Mouse (Mus musculus) mouse embryonic stem cell (cell line): ENCODE data around the gene Mettl14.

ENCODE experiments used
- in situ Hi-C, 2 experiments: fragments of 300-500 bp; cut with MboI; formaldehyde crosslinking; loops; 1 replicate in 1 of 2; 3 replicates in 1 of 2; pipeline ENCODE4 v1.14.3; 2019 to 2020; ENCODE audit warnings: low sequenced_read_pairs in 2 of 2, low pct_unique_long_range_greater_than_20kb in 1 of 2, mixed read lengths in 1 of 2; ENCODE audit not compliant: unreplicated experiment in 1 of 2

Gene Mettl14

DNA sequence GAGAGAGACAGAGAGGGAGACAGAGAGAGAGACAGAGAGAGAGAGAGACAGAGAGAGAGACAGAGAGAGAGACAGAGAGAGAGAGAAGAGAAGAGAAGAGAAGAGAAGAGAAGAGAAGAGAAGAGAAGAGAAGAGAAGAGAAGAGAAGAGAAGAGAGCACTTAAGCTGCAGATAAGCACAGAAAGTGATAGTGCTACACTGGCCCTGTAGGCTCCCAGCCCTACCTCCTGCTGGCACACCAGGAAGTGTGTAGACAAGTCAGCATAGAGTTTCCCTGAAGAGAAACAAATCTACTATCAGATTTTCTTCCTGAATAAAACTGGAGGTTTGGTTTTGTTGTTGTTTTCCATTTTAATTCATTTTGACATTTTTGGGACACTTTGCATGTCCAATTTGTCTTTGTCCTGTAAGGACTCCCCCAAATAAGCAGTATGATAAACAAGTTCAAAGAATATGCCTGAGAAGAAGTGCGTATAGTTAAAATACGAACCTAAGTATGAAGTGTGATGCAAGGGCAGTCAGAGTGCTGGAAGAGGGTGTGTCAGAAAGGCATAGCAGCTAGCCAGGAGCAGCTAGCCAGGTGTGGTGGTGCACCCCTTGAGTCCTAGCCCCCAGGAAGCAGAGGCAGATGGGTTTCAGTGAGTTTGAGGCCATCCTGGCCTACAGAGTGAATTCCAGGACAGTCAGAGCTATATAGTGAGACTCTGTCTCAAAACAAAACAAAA is 53.4 kb downstream of the Mettl14 start:
- in situ Hi-C loops: no loop called here

DNA sequence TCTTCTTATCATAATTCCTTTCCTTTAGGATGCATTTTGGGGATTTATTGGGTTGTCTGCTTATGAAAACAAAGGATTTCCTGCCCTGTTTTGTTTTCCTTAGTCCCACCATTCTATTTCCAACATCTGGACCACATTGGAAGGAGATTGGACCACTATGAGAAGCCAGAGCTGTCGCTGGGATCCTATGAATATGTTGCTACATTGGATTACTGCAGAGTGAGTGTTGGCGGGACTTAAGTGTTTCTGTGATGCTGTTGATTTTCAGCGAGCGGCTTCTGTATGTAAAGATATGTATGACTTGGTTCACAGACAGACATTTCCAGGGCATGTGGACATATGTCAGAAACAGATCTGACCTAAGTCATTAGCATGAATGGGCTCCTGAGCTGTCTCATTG is 55.7 kb downstream of the Mettl14 start:
- in situ Hi-C loops: no loop called here

DNA sequence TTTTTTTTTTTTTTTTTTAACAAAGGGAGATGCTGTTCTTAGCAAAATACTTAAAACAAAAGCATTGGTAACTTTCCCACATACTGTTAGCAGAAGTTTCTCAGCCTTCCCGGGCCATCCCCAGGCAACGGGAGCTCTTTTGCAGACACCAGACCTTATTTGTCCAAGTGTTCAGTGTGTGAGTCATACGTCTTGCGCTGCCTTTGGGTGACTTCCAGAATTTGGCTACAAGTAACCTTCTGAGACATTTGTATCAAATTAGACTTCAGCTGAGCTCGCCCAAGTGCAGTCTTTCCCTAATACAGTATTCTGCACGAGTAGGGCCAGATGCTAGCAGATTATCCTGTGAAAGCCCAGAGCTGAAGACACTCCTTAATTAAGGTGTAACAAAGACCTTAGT is 56.7 kb downstream of the Mettl14 start:
- in situ Hi-C loops: no loop called here

DNA sequence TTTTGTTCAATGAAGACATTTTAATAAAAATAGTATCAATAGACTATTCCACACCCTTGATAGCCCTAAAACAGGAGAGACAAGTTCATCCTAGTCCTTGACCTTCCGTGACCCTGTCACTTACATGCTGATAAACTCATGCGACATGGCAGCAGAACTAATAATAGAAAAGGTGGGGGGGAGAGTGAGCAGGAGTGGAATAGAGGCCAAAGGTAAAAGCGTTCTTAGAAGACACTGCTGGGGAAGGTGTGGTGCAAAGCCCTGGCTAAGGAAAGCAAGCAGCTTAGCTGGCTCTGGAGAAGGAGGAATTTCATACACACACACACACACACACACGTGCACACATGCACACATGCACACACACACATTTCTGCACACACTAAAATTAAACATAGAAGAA is 61.6 kb downstream of the Mettl14 start:
- in situ Hi-C loops: loop anchor here (5.0 kb wide), 2 partner anchors 162 to 167 kb away; no protein-coding TSS in a partner anchor

DNA sequence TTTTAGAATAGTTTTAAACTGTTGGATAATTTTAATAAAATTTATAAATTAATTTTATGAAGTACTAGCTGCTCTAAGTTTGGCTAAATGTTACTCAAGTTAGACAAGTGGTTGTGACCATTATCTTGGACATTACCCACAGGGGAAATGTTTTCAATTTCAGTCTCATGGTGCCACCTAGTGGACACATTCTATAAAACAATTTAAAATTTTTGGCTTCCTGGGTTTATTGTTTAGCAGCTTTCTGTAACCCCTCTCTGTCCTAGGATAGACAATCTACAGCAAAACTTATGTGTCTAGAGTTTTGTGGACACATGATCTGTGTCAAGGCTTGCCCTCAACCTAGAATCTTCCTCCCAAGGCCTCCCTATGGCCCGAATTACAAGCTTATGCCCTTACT is 63.8 kb downstream of the Mettl14 start:
- in situ Hi-C loops: loop anchor here (5.0 kb wide), 2 partner anchors 160 to 165 kb away; no protein-coding TSS in a partner anchor

DNA sequence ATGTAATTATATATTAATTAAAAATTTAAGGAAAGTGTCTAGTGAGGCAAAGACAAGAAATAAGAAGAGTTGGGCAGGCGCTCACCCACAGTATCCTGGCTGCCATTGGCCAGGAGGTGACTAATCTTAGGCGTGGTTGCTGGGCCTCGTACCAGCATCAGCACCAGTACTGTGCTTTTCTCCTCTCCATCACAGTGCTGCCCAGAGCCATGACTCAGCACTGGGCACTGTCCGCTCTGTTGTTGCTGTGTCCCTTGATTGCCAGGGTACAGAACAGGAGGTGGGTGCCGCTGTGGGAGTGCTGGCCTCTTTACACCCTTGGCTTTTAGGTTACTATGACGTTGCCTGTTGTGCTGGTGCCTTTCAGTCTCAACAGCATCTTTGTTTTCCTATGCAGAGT is 64.3 kb downstream of the Mettl14 start:
- in situ Hi-C loops: loop anchor here (5.0 kb wide), 2 partner anchors 159 to 164 kb away; no protein-coding TSS in a partner anchor

DNA sequence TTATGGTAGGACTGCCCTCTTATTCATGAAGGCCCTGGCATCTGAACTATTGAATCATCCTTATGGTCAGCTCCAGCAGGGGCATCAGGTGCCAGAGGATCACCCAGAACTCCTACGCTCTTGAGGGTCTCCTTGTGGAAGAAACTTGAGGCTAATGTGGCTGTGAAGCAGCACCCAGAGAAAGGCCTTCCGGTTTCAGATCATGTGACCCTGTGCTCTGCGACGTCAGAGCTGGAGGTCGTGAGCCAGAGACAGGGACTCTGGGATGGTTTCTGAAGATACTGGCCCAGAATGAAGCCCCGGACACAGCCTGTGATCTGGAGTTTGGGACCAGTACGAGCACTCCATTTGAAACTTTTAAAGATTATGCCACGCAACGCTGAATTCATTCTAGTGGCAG is 65.6 kb downstream of the Mettl14 start:
- in situ Hi-C loops: loop anchor here (5.0 kb wide), 2 partner anchors 158 to 163 kb away; no protein-coding TSS in a partner anchor
